Mouse (Mus musculus): ENCODE data around the gene Pgm5. TPM values are rescaled to one million over a fixed set of nuclear protein-coding genes. Genes with fewer than 3 reads are reported as not detected.
"Not testable (repeated sequence)": the region's sequence is repeated elsewhere in the genome, so short reads cannot be mapped to it uniquely, and the experiment has no call there.

Gene Pgm5
- total RNA-seq, 2 experiments from 2014 or later, result 4.4 to 5.7 TPM

DNA sequence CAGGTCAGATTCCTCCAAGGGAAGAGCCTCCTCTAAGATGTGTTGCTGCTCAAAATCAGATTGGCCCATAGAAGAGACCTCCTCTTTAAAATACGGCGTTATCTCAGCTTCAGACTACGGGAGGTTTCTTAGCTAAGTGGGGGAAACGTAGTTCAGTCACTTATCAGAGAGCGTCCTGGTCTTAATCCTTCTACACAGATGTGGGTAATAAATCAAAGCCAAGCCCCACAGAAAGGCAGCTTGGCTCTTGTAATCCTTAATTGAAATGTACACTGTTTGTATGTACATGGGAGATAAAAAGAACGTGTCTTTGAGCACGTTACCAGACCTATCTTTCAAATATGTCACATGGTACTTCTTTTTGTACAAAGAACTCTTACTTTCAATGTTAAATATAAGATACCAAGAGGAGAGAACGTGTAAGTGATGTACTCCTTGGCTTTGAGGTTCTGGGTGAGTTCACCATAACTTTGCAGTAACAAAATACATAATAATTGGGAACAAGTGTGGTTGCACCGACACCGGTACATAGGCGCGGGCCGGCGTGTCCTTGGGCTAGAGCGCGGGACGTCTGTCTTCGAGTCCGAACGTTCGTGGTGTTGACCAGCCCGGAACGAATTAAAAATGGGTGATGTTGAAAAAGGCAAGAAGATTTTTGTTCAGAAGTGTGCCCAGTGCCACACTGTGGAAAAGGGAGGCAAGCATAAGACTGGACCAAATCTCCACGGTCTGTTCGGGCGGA is 13.6 kb upstream of the Pgm5 start, which contains the start of gene Gm10053:
TSS of gene Gm10053 (plus strand) at position 558 of the 742 bp plus-strand sequence.
- intact Hi-C loops (cut with DNase I); DNase-seq (ENCODE audit: low spot score in 2 of 2): not testable (repeated sequence)

GRCm38 (mm10) chr19:24873873-24874272 is 12.2 kb upstream of the Pgm5 start:
- intact Hi-C loops (cut with DNase I), result loop anchor here (5.0 kb wide), 2 partner anchors 572 to 592 kb away; partner anchors contain the start of gene Fxn
- no peak for DNase-seq (ENCODE audit: low spot score in 2 of 2)

DNA sequence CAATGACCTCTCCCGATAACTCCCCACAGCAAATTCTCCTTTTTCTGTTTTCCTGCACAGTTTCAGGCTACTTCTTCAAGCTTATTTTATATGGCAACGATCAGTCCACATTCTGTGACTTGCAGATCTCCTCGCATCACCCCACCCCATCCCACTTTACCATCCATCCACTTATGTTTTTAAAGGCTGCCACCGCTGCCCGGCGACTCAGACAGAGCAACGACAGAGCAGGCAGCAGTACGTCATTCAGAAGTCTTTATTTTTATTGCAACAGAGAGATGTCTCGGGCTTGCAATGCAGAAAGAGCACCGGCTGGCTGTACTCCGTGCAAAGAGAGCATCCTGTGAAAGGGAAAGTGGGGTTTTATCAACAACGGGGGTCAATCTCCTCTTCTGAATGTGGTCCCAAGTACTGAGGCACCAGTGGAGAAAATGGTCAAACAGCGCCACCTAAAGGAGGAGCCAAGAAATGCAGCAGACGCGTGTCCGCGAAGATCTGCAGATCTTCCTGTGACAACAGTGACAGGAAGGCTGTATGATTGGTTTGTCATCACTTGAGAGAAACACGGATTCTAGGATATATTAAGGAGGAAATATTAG is 9.5 kb upstream of the Pgm5 start:
- intact Hi-C loops (cut with DNase I), result loop anchor here (1.0 to 5.0 kb wide), 5 partner anchors 166 to 589 kb away; partner anchors contain the start of gene Fxn
- DNase-seq (ENCODE audit: low spot score in 2 of 2), result peak; percentile 71 to 79

- no peak for DNase-seq (ENCODE audit: low spot score in 2 of 2)
Measured at GRCm38 (mm10) chr19:24865436-24865835, 3.8 kb upstream of the Pgm5 start.

DNA sequence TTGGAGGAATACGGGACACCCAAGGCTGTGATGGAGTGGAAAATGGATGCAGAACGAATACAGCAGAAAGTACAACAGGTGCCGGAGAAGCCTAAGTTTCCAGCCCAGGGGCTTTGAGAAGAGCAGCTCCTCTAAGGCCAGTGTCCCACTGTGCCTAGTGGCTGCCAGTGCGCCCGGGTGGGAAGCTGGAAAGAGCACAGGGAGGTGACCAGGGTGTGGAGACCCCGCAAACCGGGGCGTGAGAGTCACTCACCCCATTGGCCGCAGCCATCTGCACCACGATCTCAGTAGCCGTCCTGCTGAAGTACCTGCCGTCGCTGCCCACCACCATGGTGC is 411 bp downstream of the Pgm5 start:
- DNase-seq (ENCODE audit: low spot score in 2 of 2), result no peak
- intact Hi-C loops (cut with DNase I), result no loop called here

More at GRCm38 (mm10) chr19:24865436-24865835, 3.8 kb upstream of the Pgm5 start:
- intact Hi-C loops (cut with DNase I), result no loop called here

- intact Hi-C loops (cut with DNase I), result no loop called here
- DNase-seq (ENCODE audit: low spot score in 2 of 2), result no peak
Measured at GRCm38 (mm10) chr19:24851456-24852315, 10.0 kb downstream of the Pgm5 start.

DNA sequence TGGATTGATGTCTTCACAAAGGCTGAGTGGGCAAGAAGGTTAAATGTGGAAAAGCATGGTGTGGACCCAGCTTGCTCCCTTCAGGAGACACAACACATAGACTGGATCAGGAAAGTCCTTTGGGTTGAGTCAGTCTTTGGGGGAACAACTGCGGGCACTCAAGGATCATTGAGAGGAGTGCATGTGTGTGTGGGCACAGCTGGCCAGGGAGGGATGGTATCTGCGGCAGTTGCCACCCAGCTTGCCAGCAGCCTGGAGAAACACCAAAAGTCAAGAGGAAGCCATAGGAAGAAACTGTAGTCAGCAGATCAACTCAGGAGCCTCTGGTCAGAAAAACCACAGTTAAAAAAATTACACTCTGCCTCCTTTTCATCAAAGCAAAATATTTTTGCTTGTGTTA is 12.8 kb downstream of the Pgm5 start:
- DNase-seq (ENCODE audit: low spot score in 2 of 2), result no peak
- intact Hi-C loops (cut with DNase I), result no loop called here

- intact Hi-C loops (cut with DNase I), result no loop called here
- no peak for DNase-seq (ENCODE audit: low spot score in 2 of 2)
Measured at GRCm38 (mm10) chr19:24848345-24848744, 13.3 kb downstream of the Pgm5 start.

GRCm38 (mm10) chr19:24845007-24845546 is 16.6 kb downstream of the Pgm5 start:
- intact Hi-C loops (cut with DNase I), result no loop called here
- DNase-seq (ENCODE audit: low spot score in 2 of 2), result no peak

GRCm38 (mm10) chr19:24842080-24842479 is 19.6 kb downstream of the Pgm5 start:
- no peak for DNase-seq (ENCODE audit: low spot score in 2 of 2)
- intact Hi-C loops (cut with DNase I), result no loop called here

DNA sequence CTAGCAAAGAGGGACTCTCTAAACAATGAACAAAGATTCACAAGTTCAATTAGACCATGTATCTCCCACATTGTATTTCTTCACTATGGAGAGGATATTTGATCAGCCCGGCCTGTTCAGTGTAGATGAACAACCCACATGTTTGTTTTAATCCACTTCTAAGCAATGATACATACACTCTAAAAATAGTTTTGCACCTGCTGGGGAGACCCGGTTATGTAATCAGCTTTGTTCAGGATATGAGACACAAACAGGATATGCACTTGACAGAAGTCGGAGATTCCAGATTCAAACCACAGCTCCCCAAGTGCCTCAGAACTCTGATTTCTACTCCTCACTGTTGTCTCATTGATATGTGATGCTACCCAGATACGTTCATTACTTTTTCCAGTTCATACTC is 37.1 kb downstream of the Pgm5 start:
- intact Hi-C loops (cut with DNase I), result no loop called here
- no peak for DNase-seq (ENCODE audit: low spot score in 2 of 2)

GRCm38 (mm10) chr19:24815661-24816221 is 45.9 kb downstream of the Pgm5 start:
- no peak for DNase-seq (ENCODE audit: low spot score in 2 of 2)

GRCm38 (mm10) chr19:24812861-24813293 is 48.8 kb downstream of the Pgm5 start:
- DNase-seq (ENCODE audit: low spot score in 2 of 2), result no peak
- intact Hi-C loops (cut with DNase I), result no loop called here

More at GRCm38 (mm10) chr19:24815661-24816221, 45.9 kb downstream of the Pgm5 start:
- intact Hi-C loops (cut with DNase I), result no loop called here

DNA sequence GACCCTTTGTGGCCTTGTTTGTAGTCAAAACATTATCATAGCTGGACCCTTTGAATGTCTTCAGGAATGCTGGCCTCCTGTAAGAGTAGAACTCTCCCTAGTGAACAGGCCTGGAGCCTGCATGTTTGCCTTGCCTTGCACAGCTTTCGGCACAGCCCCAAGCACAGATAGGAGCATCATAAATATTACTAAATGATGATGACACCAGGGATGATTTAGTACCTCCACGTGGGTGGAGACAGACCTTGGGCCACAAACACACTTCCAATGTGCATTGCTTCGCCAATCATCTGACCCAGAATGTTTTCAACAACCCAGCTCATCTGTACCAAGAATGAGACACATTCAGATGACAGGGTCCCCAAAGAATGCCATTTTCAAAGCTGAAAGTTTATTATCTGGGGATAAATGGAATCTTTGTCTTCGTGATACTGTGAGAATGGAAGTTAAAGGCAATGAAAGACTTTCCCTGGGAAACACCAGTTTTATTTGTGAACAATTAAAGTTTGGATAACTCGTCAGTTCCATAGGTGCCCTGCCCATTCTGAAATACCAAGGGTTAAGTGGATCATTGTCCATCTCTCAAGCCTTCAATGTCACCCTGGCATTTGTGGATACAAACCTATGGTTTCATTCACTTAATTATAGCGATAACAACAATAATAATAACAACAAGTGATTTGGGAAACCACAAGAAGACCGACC is 49.4 kb downstream of the Pgm5 start:
- DNase-seq (ENCODE audit: low spot score in 2 of 2), result no peak
- intact Hi-C loops (cut with DNase I), result no loop called here

DNA sequence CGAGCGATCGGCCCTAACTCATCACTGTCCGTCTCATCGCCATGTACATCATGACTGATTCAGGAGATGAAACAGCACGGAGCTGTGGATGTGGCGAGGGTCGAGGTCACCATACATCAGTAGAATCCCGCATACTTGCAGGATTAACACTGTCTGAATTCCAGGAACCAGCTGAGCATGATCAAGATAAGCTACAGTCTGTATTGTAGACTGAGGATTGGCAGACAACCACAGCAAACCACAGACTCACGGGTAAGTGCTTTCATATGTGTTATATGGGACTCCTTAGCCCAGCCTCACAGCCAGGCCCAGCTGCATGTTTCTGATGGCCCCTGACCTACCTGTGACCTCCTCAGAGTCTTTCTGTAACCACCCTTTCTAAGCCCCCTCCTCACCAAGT is 50.2 kb downstream of the Pgm5 start:
- intact Hi-C loops (cut with DNase I), result no loop called here
- DNase-seq (ENCODE audit: low spot score in 2 of 2), result no peak

GRCm38 (mm10) chr19:24806013-24806412 is 55.6 kb downstream of the Pgm5 start:
- intact Hi-C loops (cut with DNase I), result no loop called here
- no peak for DNase-seq (ENCODE audit: low spot score in 2 of 2)

GRCm38 (mm10) chr19:24797606-24798005 is 64.0 kb downstream of the Pgm5 start:
- no peak for DNase-seq (ENCODE audit: low spot score in 2 of 2)
- intact Hi-C loops (cut with DNase I), result no loop called here

DNA sequence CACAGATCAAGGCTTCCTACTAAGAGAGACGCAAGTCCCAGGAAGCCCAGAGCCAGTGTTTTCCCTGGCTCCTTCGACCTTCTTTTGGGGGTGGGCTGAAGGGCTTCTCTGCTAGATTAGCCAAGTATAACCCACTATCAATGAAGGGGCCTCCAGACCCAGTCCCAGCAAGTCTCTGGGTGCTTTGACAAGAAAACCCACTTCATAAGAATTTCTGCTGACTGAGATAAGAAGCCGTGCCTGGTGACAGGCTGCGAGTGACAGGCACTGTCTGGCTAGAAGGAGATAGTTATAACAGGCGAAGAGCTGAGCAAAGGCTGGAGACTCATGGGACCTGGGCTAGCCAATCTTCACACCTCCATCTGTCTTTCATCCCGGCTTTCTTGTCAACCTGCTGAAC is 67.3 kb downstream of the Pgm5 start:
- DNase-seq (ENCODE audit: low spot score in 2 of 2), result no peak
- intact Hi-C loops (cut with DNase I), result no loop called here

GRCm38 (mm10) chr19:24793545-24794139 is 68.0 kb downstream of the Pgm5 start:
- DNase-seq (ENCODE audit: low spot score in 2 of 2), result no peak
- intact Hi-C loops (cut with DNase I), result no loop called here
